Mouse (Mus musculus): ENCODE measurements around the gene Ntn1. TPM values are rescaled to one million over a fixed set of nuclear protein-coding genes. Genes with fewer than 3 reads are reported as not detected.

Gene Ntn1
- polyA plus RNA-seq, 1 experiment from 2014 or later = 3.2 TPM

DNA sequence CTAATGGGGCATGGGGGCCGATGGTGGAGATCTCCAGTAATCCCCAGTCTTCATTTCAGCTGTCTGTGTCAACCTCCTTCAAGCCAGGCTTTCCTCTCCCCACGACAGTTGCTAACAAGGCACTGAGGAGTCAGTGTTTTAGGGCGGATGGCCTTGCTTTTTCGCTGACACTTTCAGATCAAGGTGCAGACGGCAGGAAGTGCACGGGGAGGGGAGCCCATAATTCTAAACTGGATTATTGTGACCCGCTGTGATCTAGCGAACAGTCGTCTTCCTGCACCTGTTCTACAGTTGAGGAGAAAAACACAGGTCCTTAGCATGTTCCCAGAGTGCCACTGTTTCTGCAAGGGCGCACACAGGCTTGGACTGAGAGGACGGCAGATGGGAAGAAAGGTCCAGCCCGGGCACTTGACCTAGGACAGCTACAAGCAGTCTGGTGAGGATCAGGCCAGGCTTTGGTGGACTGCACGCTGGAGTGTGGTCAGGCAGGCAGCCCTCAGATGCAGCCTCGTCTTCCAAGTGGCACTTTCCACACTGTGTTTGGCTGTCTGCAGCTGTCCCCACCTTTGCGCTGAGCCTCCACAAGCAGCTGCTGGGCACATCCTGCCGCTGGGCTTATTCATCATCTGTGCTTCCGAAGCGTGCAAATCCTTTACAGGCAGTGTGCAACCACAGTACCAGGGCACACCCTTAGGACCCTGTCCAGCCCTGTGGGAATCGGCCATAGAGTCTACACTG, 129.7 kb downstream of the Ntn1 start:
- no peak overlapping the region for H3K4me2 ChIP-seq
- no peaks in the 10 kb centered on the region for H3K27me3 ChIP-seq (ENCODE audit: insufficient read depth, low read length)
- no peaks in the 10 kb centered on the region for H3K9me3 ChIP-seq (ENCODE audit: low read depth, low read length)
- peaks cover 7% of the 10 kb centered on the region for H3K4me1 ChIP-seq (ENCODE audit: insufficient read depth)
- ATAC-seq (ENCODE audit: insufficient read depth) (no peak), DNase-seq (no peak)
- no peaks in the 10 kb centered on the region for H3K36me3 ChIP-seq (ENCODE audit: insufficient read depth)
- H3K4me3 ChIP-seq (ENCODE audit: low read depth, low read length) = no peak overlapping the region
- no peak for TF ChIP-seq CTCF (IDR thresholded peaks at IDR 0.05; ENCODE audit: low read depth)
- WGBS = 64% methylated on average over 19 of the region's 19 CpGs
- H3K27ac ChIP-seq (ENCODE audit: low read depth) = no peak overlapping the region
- no peak overlapping the region for H3K9ac ChIP-seq

GRCm38 (mm10) chr11:68264276-68264675, 136.3 kb downstream of the Ntn1 start:
- DNase-seq (no peak), ATAC-seq (ENCODE audit: insufficient read depth) (no peak)
- no peaks in the 10 kb centered on the region for H3K27me3 ChIP-seq (ENCODE audit: insufficient read depth, low read length)
- H3K4me3 ChIP-seq (ENCODE audit: low read depth, low read length) = no peak overlapping the region
- 71% methylated on average over 5 of the region's 5 CpGs for WGBS
- no peak overlapping the region for H3K27ac ChIP-seq (ENCODE audit: low read depth)
- no peaks in the 10 kb centered on the region for H3K36me3 ChIP-seq (ENCODE audit: insufficient read depth)
- H3K9me3 ChIP-seq (ENCODE audit: low read depth, low read length) = no peaks in the 10 kb centered on the region
- no peak overlapping the region for H3K9ac ChIP-seq
- H3K4me1 ChIP-seq (ENCODE audit: insufficient read depth) = no peaks in the 10 kb centered on the region
- H3K4me2 ChIP-seq = no peak overlapping the region
- TF ChIP-seq CTCF (IDR thresholded peaks at IDR 0.05; ENCODE audit: low read depth) = no peak

DNA sequence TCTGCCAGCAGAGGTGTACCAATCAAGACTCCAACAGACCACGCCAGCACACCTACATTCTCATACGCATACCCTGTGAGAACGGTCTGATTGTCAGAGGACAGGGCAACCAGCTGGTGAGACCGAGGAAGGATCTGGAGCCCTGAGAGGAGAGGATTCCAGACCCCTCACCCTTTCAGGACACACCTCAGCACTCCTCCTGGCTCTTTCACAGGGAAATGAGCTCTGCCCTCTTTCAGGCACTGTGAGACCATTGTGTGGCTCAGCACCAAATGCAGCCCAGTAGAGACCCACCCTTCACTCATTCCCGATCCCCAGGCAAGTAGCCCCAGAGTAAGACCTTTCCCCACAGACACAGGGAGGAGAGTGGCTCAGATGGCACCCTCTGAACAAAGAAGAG, 137.5 kb downstream of the Ntn1 start:
- TF ChIP-seq CTCF (IDR thresholded peaks at IDR 0.05; ENCODE audit: low read depth) = no peak
- Histone ChIP-seq H3K27me3 (ENCODE audit: insufficient read depth, low read length) (no peaks in the 10 kb centered on the region), H3K27ac (ENCODE audit: low read depth) (no peak overlapping the region), H3K4me1 (ENCODE audit: insufficient read depth) (no peaks in the 10 kb centered on the region), H3K4me3 (ENCODE audit: low read depth, low read length) (no peak overlapping the region), H3K9me3 (ENCODE audit: low read depth, low read length) (no peaks in the 10 kb centered on the region), H3K36me3 (ENCODE audit: insufficient read depth) (no peaks in the 10 kb centered on the region), H3K4me2 (no peak overlapping the region), H3K9ac (no peak overlapping the region)
- WGBS = 86% methylated on average over 5 of the region's 5 CpGs
- DNase-seq (no peak), ATAC-seq (ENCODE audit: insufficient read depth) (no peak)

GRCm38 (mm10) chr11:68261162-68261892, 139.3 kb downstream of the Ntn1 start:
- no peak overlapping the region for H3K9ac ChIP-seq
- no peak for TF ChIP-seq CTCF (IDR thresholded peaks at IDR 0.05; ENCODE audit: low read depth)
- ATAC-seq (ENCODE audit: insufficient read depth) (no peak), DNase-seq (no peak)
- H3K4me1 ChIP-seq (ENCODE audit: insufficient read depth) = no peaks in the 10 kb centered on the region
- no peak overlapping the region for H3K4me3 ChIP-seq (ENCODE audit: low read depth, low read length)
- no peak overlapping the region for H3K4me2 ChIP-seq
- WGBS = 61% methylated on average over 10 of the region's 10 CpGs
- H3K27me3 ChIP-seq (ENCODE audit: insufficient read depth, low read length) = no peaks in the 10 kb centered on the region
- no peaks in the 10 kb centered on the region for H3K36me3 ChIP-seq (ENCODE audit: insufficient read depth)
- H3K27ac ChIP-seq (ENCODE audit: low read depth) = no peak overlapping the region
- H3K9me3 ChIP-seq (ENCODE audit: low read depth, low read length) = no peaks in the 10 kb centered on the region

- no peaks in the 10 kb centered on the region for H3K4me1 ChIP-seq (ENCODE audit: insufficient read depth)
- no peak for TF ChIP-seq CTCF (IDR thresholded peaks at IDR 0.05; ENCODE audit: low read depth)
- WGBS = 97% methylated on average over 6 of the region's 6 CpGs
Observed at GRCm38 (mm10) chr11:68260399-68260798, 140.2 kb downstream of the Ntn1 start.

DNA sequence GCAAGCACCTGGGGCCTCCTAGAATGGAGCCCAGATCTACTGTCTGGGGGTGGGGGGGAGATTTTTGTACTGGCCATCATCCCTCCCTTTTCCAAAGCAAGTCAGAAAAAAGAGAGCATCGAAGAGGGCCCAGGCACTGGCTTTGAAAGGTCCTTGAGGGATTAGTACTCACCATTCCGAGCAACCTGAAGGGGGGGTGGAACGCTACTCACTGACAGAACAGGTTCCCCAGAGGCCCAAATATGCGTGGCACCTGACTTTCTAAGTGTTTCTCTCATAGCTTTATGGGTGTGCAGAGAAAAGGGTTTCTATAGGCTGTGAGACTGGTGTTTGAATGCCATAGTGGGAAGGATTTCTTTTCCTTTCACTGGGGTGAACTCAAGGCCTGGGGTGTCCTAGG, 142.1 kb downstream of the Ntn1 start:
- Histone ChIP-seq H3K36me3 (ENCODE audit: insufficient read depth) (no peaks in the 10 kb centered on the region), H3K27me3 (ENCODE audit: insufficient read depth, low read length) (no peaks in the 10 kb centered on the region), H3K27ac (ENCODE audit: low read depth) (no peak overlapping the region), H3K9ac (no peak overlapping the region), H3K4me1 (ENCODE audit: insufficient read depth) (no peaks in the 10 kb centered on the region), H3K4me3 (ENCODE audit: low read depth, low read length) (no peak overlapping the region), H3K4me2 (no peak overlapping the region), H3K9me3 (ENCODE audit: low read depth, low read length) (no peaks in the 10 kb centered on the region)
- no peak for ATAC-seq (ENCODE audit: insufficient read depth)
- WGBS = 64% methylated on average over 4 of the region's 4 CpGs
- DNase-seq = no peak
- TF ChIP-seq CTCF (IDR thresholded peaks at IDR 0.05; ENCODE audit: low read depth) = peak; percentile 16; the same call in 1 of the 2 replicates

More at GRCm38 (mm10) chr11:68260399-68260798, 140.2 kb downstream of the Ntn1 start:
- no peak overlapping the region for H3K4me2 ChIP-seq
- ATAC-seq (ENCODE audit: insufficient read depth) = no peak
- H3K4me3 ChIP-seq (ENCODE audit: low read depth, low read length) = no peak overlapping the region
- no peak for DNase-seq
- no peak overlapping the region for H3K9ac ChIP-seq
- no peaks in the 10 kb centered on the region for H3K27me3 ChIP-seq (ENCODE audit: insufficient read depth, low read length)
- no peaks in the 10 kb centered on the region for H3K9me3 ChIP-seq (ENCODE audit: low read depth, low read length)
- H3K36me3 ChIP-seq (ENCODE audit: insufficient read depth) = no peaks in the 10 kb centered on the region
- H3K27ac ChIP-seq (ENCODE audit: low read depth) = no peak overlapping the region

DNA sequence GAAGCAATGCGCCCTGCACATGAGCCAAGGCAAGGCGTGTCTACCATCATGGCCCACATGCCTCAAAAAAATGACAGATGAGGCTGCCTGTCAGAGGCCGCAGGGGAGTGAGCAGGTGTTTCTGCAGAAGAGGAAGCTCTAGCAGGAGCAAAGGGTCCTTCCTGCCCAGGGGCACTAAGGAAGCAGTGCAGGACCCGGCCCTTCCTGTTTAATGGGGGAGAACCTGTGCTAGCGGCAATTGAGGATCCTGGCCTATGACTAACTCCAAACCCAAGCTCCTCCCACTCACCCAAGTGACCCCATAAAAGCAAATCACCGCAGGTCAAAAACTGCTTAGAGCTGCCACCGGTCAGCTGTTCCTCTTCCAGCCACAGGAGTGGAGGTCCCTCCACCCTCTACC, 147.1 kb downstream of the Ntn1 start:
- no peak overlapping the region for H3K27ac ChIP-seq (ENCODE audit: low read depth)
- no peak overlapping the region for H3K4me2 ChIP-seq
- WGBS = 71% methylated on average over 7 of the region's 7 CpGs
- no peak overlapping the region for H3K4me3 ChIP-seq (ENCODE audit: low read depth, low read length)
- ATAC-seq (ENCODE audit: insufficient read depth) (no peak), DNase-seq (no peak)
- H3K36me3 ChIP-seq (ENCODE audit: insufficient read depth) = no peaks in the 10 kb centered on the region
- H3K27me3 ChIP-seq (ENCODE audit: insufficient read depth, low read length) = no peaks in the 10 kb centered on the region
- no peaks in the 10 kb centered on the region for H3K9me3 ChIP-seq (ENCODE audit: low read depth, low read length)
- H3K9ac ChIP-seq = no peak overlapping the region
- H3K4me1 ChIP-seq (ENCODE audit: insufficient read depth) = no peaks in the 10 kb centered on the region
- TF ChIP-seq CTCF (IDR thresholded peaks at IDR 0.05; ENCODE audit: low read depth) = no peak

Measured in lung, embryonic 14.5 days (tissue).